Mouse (Mus musculus): Measurements from ENCODE around the gene Krtcap2.

- TF ChIP-seq CTCF (IDR thresholded peaks at IDR 0.05; ENCODE audit: low read depth): no peak
- TF ChIP-seq EP300 (IDR thresholded peaks at IDR 0.05; ENCODE audit: low read depth): no peak
Observed at GRCm38 (mm10) chr3:89203142-89203514, 42.6 kb upstream of the Krtcap2 start.

Measured in liver, embryonic 14.5 days (tissue).